Mouse (Mus musculus): ENCODE results near the gene Aph1a. TPM values are rescaled to one million over a fixed set of nuclear protein-coding genes. Genes with fewer than 3 reads are reported as not detected.
"Not testable (repeated sequence)": the region's sequence is repeated elsewhere in the genome, so short reads cannot be mapped to it uniquely, and the experiment has no call there.

The Aph1a gene
- polyA plus RNA-seq, 1 experiment from 2014 or later: 12.6 TPM

DNA sequence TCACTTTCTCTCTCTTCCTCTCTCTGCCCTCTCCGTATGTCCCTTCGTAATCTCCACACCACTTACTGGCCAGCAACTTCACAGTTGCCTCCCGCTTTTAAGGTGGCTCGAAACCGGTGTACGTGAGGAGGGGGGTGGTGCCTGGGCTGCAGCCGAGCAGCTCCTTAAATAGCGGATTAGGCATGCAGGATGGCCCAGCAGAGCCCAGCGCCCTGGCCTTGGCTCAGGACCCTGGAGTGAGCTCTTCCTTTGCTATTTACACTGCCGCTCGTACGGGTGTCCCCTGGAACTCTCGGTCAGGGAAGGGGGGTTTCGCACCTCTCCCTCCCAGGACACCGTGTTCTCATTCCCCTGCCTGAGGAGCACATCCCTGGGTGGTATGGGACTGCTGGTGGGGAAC is 10.8 kb downstream of the Aph1a start, which contains the start of gene Car14:
Gene Car14, minus strand, starts transcription at position 124 of the 400 bp plus-strand sequence.
- peak within 1 kb of the TSS; percentile 36 for H3K4me3 ChIP-seq (ENCODE audit: low read depth, low read length)
- H3K4me1 ChIP-seq (ENCODE audit: control insufficient read depth, low read depth, low read length): peaks cover 7% of the 10 kb centered on the region
- peaks cover 58% of the 10 kb centered on the region for H3K27me3 ChIP-seq (ENCODE audit: control insufficient read depth, insufficient read depth, low read depth, low read length)
- ATAC-seq (ENCODE audit: low read depth): peak; percentile 30; the same call in 1 of the 2 replicates
- WGBS (ENCODE audit: insufficient replicate concordance): 2% methylated on average over 15 of the region's 15 CpGs
- peak within 1 kb of the TSS; percentile 52 for H3K4me2 ChIP-seq (ENCODE audit: low read depth, low read length)
- no peaks in the 10 kb centered on the region for H3K36me3 ChIP-seq (ENCODE audit: control insufficient read depth, insufficient read depth)
- H3K9ac ChIP-seq (ENCODE audit: low read depth, low read length): peak within 1 kb of the TSS; percentile 27; the same call in 1 of the 2 replicates
- no peaks in the 10 kb centered on the region for H3K9me3 ChIP-seq (replicated peaks; ENCODE audit: control insufficient read depth, low read length)
- H3K27ac ChIP-seq (ENCODE audit: low read length): peak within 1 kb of the TSS; percentile 81

DNA sequence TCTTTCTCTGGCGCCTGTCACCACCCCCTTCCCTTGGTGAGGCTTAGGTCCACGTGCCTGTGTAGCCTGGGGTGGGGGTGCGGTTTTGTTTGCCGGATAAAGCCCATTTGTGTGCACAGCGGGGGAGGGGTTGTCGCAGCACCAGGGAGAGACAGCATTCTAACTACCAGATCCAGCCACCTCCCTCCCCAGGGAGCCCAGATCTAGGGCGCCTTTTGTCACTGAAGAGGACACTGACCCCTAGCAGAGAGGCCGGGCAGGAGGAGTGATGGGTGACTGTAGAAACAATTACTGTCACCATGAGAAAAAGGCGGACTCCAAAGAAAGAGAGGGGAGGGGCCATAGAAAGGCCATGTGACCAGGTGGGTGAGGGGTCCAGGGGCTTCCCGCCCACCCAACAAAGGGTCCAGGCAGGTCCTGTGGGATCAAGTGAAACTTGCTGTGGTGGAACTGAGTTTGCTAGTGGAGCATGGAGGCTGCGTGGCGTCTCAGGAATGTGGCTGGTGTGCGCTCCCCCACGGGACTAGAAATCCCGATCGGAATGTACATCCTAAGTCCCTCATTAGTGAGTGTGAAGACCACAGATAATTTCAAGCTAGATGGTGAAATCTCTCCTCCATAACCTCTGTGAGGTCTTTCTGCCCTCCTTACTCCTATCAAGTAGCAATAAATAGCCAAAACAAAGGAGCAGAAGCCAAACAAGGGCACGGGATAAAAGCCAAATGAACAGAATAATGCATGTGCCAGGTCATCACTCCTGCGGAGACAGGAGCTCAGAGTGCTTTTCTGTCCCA is 11.6 kb downstream of the Aph1a start:
- Histone ChIP-seq H3K4me2 (ENCODE audit: low read depth, low read length) (peak overlapping the region; percentile 52), H3K27ac (ENCODE audit: low read length) (peak overlapping the region; percentile 81), H3K4me3 (ENCODE audit: low read depth, low read length) (peak overlapping the region; percentile 36), H3K9ac (ENCODE audit: low read depth, low read length) (0 out of 2 replicates have a peak overlapping the region, but pooled peaks have one; percentile 18), H3K36me3 (ENCODE audit: control insufficient read depth, insufficient read depth) (no peaks in the 10 kb centered on the region), H3K4me1 (ENCODE audit: control insufficient read depth, low read depth, low read length) (peaks cover 7% of the 10 kb centered on the region), H3K9me3 (replicated peaks; ENCODE audit: control insufficient read depth, low read length) (no peaks in the 10 kb centered on the region), H3K27me3 (ENCODE audit: control insufficient read depth, insufficient read depth, low read depth, low read length) (peaks cover 58% of the 10 kb centered on the region)
- peak; percentile 70 for ATAC-seq (ENCODE audit: low read depth)
- WGBS (ENCODE audit: insufficient replicate concordance): under 1% methylated on average over 18 of the region's 18 CpGs

DNA sequence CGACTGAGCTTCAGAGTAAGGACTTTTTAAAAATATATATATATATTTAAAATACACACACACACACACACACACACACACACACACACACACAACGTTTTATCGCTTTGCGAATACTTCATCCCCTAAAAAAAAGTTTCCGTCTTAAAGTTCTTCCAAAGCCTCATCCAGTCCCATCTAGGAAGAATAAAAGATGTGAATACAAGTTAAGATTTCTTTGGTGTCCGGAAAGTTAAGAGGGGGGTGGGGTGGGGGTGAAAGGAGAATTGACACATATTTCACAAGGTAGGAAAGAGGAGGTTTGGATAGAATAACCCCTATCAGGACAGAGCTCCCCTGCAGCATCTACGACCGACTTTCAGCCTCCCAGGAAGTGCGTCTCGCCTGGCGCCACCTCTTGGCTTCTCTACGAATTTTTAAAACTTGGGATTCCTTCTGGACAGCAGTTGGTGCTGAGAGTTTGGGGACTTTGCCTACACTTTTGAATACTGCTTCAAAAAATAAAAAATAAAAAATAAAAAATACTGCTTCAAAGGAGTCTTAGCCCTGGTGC is 12.2 kb downstream of the Aph1a start:
- no peak for ATAC-seq (ENCODE audit: low read depth)
- Histone ChIP-seq H3K27ac (ENCODE audit: low read length) (no peak overlapping the region; the same call in 1 of the 2 replicates), H3K4me1 (ENCODE audit: control insufficient read depth, low read depth, low read length) (peaks cover 7% of the 10 kb centered on the region), H3K9ac (ENCODE audit: low read depth, low read length) (no peak overlapping the region), H3K36me3 (ENCODE audit: control insufficient read depth, insufficient read depth) (no peaks in the 10 kb centered on the region), H3K9me3 (replicated peaks; ENCODE audit: control insufficient read depth, low read length) (no peaks in the 10 kb centered on the region), H3K4me2 (ENCODE audit: low read depth, low read length) (peak overlapping the region; percentile 52), H3K4me3 (ENCODE audit: low read depth, low read length) (peak overlapping the region; percentile 36; the same call in 1 of the 2 replicates), H3K27me3 (ENCODE audit: control insufficient read depth, insufficient read depth, low read depth, low read length) (peaks cover 58% of the 10 kb centered on the region)
- 2% methylated on average over 12 of the region's 12 CpGs for WGBS (ENCODE audit: insufficient replicate concordance)

DNA sequence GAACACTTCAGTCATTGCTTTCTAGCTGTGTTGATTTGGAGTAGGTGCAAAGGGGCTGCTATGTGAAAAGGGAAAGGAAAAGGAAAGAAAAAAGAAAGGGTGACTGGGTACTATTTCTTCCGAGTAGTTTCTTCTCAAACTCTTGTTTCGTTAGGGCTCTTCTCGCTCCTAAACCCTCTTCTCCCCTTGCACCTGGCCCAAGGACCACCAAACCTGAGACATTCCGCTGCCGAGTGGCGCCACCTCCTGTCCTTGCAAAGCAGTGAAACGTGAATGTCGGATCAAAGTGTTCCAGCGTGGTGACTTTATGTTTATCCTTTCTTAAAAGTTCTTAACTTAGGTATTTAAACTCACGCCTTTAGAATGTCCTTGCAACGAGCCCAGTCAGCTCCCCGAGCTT is 13.1 kb downstream of the Aph1a start:
- H3K4me1 ChIP-seq (ENCODE audit: control insufficient read depth, low read depth, low read length): peaks cover 7% of the 10 kb centered on the region
- H3K27ac ChIP-seq (ENCODE audit: low read length): no peak overlapping the region
- no peaks in the 10 kb centered on the region for H3K36me3 ChIP-seq (ENCODE audit: control insufficient read depth, insufficient read depth)
- peak overlapping the region; percentile 52 for H3K4me2 ChIP-seq (ENCODE audit: low read depth, low read length)
- H3K9me3 ChIP-seq (replicated peaks; ENCODE audit: control insufficient read depth, low read length): no peaks in the 10 kb centered on the region
- H3K9ac ChIP-seq (ENCODE audit: low read depth, low read length): no peak overlapping the region
- 0% methylated on average over 12 of the region's 12 CpGs for WGBS (ENCODE audit: insufficient replicate concordance)
- H3K4me3 ChIP-seq (ENCODE audit: low read depth, low read length): peak overlapping the region; percentile 22
- peaks cover 54% of the 10 kb centered on the region for H3K27me3 ChIP-seq (ENCODE audit: control insufficient read depth, insufficient read depth, low read depth, low read length)
- no peak for ATAC-seq (ENCODE audit: low read depth)

DNA sequence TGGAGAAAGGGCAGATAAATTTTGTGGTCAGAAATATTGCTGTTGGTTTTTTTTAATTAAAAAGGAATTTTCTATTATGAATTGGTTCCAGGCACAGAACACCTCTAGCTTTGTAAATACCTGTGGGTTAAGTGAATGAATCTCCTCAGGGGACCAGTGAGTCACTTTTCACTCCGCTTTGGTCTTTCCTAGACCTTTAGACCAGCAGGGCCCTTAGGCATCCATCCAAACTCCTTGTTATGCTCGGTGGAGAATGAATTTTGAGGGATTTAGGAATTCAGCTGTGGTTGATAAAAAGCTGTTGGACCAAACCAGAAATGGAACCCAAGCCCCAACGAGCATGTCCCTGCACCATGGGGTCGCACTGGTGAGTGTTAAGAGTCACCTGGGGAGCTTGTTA is 13.8 kb downstream of the Aph1a start:
- H3K4me3 ChIP-seq (ENCODE audit: low read depth, low read length): no peak overlapping the region
- no peak overlapping the region for H3K9ac ChIP-seq (ENCODE audit: low read depth, low read length)
- H3K4me1 ChIP-seq (ENCODE audit: control insufficient read depth, low read depth, low read length): peaks cover 7% of the 10 kb centered on the region
- no peaks in the 10 kb centered on the region for H3K36me3 ChIP-seq (ENCODE audit: control insufficient read depth, insufficient read depth)
- H3K4me2 ChIP-seq (ENCODE audit: low read depth, low read length): no peak overlapping the region
- no peaks in the 10 kb centered on the region for H3K9me3 ChIP-seq (replicated peaks; ENCODE audit: control insufficient read depth, low read length)
- 45% methylated on average over 4 of the region's 4 CpGs for WGBS (ENCODE audit: insufficient replicate concordance)
- ATAC-seq (ENCODE audit: low read depth): no peak
- H3K27me3 ChIP-seq (ENCODE audit: control insufficient read depth, insufficient read depth, low read depth, low read length): peaks cover 47% of the 10 kb centered on the region
- H3K27ac ChIP-seq (ENCODE audit: low read length): no peak overlapping the region

DNA sequence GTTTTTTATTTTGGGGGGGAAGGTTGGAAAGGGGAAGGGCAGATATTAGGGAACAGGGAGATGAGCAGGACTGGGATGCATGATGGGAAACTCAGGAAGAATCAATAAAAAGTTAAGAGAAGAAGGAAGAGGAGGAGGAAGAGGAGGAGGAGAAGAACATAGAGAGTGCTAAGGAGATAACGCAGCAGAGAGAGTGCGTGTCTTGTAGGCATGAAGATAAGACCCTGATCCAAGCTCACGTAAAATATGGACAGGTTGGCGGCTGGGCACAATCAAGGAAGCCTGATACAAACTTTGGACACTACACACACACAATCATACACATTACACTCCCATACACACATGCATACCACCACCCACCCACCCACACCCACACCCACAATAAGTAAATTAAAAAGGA is 20.9 kb downstream of the Aph1a start:
- H3K27me3 ChIP-seq (ENCODE audit: control insufficient read depth, insufficient read depth, low read depth, low read length): no peaks in the 10 kb centered on the region
- no peak overlapping the region for H3K27ac ChIP-seq (ENCODE audit: low read length)
- H3K4me3 ChIP-seq (ENCODE audit: low read depth, low read length): no peak overlapping the region
- H3K9me3 ChIP-seq (replicated peaks; ENCODE audit: control insufficient read depth, low read length): no peaks in the 10 kb centered on the region
- WGBS (ENCODE audit: insufficient replicate concordance): 26% methylated on average over 4 of the region's 4 CpGs
- H3K4me2 ChIP-seq (ENCODE audit: low read depth, low read length): no peak overlapping the region
- no peak overlapping the region for H3K9ac ChIP-seq (ENCODE audit: low read depth, low read length)
- H3K36me3 ChIP-seq (ENCODE audit: control insufficient read depth, insufficient read depth): no peaks in the 10 kb centered on the region
- no peak for ATAC-seq (ENCODE audit: low read depth)
- no peaks in the 10 kb centered on the region; the same call in 1 of the 2 replicates for H3K4me1 ChIP-seq (ENCODE audit: control insufficient read depth, low read depth, low read length)

DNA sequence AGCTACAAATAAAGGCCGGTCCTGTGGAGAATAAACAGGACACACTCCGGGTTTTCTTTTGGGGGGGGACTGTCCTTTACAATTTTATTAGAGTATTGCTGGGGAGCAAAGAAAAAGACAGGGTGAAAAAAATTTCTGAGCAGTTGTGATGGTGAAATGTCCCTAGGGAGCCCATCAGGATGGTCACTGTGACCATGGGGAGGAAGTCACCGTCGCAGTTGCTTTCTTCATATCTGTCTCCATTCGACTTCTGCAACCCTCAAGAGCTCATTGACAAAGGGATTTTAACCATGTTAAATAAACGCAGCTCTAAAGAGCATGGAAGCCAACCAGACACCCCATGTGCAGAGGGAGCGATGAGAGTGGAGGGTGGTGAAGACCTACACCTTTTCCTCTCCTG is 23.0 kb downstream of the Aph1a start:
- H3K9me3 ChIP-seq (replicated peaks; ENCODE audit: control insufficient read depth, low read length): no peaks in the 10 kb centered on the region
- no peak overlapping the region for H3K4me2 ChIP-seq (ENCODE audit: low read depth, low read length)
- H3K27me3 ChIP-seq (ENCODE audit: control insufficient read depth, insufficient read depth, low read depth, low read length): no peaks in the 10 kb centered on the region
- H3K4me3 ChIP-seq (ENCODE audit: low read depth, low read length): no peak overlapping the region
- no peaks in the 10 kb centered on the region; the same call in 1 of the 2 replicates for H3K4me1 ChIP-seq (ENCODE audit: control insufficient read depth, low read depth, low read length)
- WGBS (ENCODE audit: insufficient replicate concordance): 53% methylated on average over 7 of the region's 7 CpGs
- H3K9ac ChIP-seq (ENCODE audit: low read depth, low read length): no peak overlapping the region
- no peak overlapping the region for H3K27ac ChIP-seq (ENCODE audit: low read length)
- no peaks in the 10 kb centered on the region for H3K36me3 ChIP-seq (ENCODE audit: control insufficient read depth, insufficient read depth)
- ATAC-seq (ENCODE audit: low read depth): no peak

DNA sequence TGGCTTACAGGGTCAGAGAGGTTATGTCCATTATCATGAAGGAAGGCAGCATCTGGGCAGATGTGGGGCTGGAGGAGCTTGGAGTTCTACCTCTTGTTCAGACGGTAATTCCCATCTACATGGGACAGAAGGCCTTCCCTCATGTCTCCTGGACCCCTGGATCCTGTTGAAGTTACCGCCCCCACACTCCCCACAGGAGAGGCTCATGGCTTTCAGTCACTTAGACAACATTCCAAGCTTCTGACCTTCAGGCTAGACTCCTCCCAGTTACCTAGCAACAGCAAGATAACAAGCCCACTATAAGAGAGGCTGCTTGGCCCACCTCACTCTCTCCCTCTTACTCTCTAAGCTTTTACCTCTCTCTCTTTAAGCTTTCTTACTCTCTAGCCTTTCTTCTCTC is 26.8 kb downstream of the Aph1a start:
- H3K36me3 ChIP-seq (ENCODE audit: control insufficient read depth, insufficient read depth); H3K9me3 ChIP-seq (replicated peaks; ENCODE audit: control insufficient read depth, low read length); H3K27me3 ChIP-seq (ENCODE audit: control insufficient read depth, insufficient read depth, low read depth, low read length); ATAC-seq (ENCODE audit: low read depth); H3K27ac ChIP-seq (ENCODE audit: low read length); H3K4me2 ChIP-seq (ENCODE audit: low read depth, low read length); H3K4me1 ChIP-seq (ENCODE audit: control insufficient read depth, low read depth, low read length); H3K9ac ChIP-seq (ENCODE audit: low read depth, low read length); H3K4me3 ChIP-seq (ENCODE audit: low read depth, low read length): not testable (repeated sequence)
- 67% methylated on average over 2 of the region's 2 CpGs for WGBS (ENCODE audit: insufficient replicate concordance)

DNA sequence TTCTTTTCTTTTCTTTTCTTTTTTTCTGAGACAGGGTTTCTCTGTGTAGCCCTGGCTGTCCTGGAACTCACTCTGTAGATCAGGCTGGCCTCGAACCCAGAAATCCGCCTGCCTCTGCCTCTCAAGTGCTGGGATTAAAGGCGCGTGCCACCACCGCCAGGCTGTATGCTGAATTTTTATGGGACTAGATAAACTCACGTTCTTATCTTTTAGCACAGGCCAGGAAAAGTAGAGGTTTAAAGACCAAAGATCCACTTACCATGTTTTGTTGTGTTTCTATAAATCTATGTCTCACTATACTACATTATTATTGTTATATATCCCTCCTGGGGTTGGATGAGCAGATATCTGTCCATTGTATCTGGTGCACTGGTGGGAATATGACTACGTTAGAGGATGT is 29.7 kb downstream of the Aph1a start:
- H3K4me1 ChIP-seq (ENCODE audit: control insufficient read depth, low read depth, low read length); H3K27me3 ChIP-seq (ENCODE audit: control insufficient read depth, insufficient read depth, low read depth, low read length): not testable (repeated sequence)

More for the DNA sequence above, 29.7 kb downstream of the Aph1a start:
- H3K4me2 ChIP-seq (ENCODE audit: low read depth, low read length); H3K27ac ChIP-seq (ENCODE audit: low read length); H3K9me3 ChIP-seq (replicated peaks; ENCODE audit: control insufficient read depth, low read length); ATAC-seq (ENCODE audit: low read depth); H3K9ac ChIP-seq (ENCODE audit: low read depth, low read length); H3K4me3 ChIP-seq (ENCODE audit: low read depth, low read length); H3K36me3 ChIP-seq (ENCODE audit: control insufficient read depth, insufficient read depth): not testable (repeated sequence)
- 52% methylated on average over 7 of the region's 7 CpGs for WGBS (ENCODE audit: insufficient replicate concordance)

Measured in liver, embryonic 16.5 days (tissue).